Mouse (Mus musculus): Measurements from ENCODE around the gene Mrpl45.

Gene Mrpl45

GRCm38 (mm10) chr11:97333896-97334295 is 18.4 kb downstream of the Mrpl45 start:
- no peak for DNase-seq (ENCODE audit: low read depth)

- no peak for DNase-seq (ENCODE audit: low read depth)
Measured at GRCm38 (mm10) chr11:97334400-97334799, 18.9 kb downstream of the Mrpl45 start.

DNA sequence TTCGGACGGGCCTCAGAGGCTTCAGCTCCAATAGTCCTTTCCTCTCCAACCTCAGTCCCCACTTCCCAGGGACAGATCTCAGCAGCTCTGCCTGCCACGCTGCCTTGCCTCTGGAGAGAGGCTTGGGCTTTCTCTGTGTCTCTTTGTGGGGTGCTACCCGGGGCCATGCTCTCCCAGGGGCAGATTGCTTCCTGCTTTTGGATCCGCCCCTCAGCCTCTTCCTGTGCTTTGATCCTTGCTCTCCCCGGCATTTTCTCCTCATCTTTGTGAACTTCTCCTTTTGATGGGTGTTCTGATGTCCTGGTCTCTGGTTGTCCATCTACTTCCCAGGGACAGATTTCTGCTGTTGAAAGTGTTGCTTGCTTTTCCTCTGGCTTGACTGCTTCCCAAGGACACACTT is 20.7 kb downstream of the Mrpl45 start:
- DNase-seq (ENCODE audit: low read depth) = no peak

DNA sequence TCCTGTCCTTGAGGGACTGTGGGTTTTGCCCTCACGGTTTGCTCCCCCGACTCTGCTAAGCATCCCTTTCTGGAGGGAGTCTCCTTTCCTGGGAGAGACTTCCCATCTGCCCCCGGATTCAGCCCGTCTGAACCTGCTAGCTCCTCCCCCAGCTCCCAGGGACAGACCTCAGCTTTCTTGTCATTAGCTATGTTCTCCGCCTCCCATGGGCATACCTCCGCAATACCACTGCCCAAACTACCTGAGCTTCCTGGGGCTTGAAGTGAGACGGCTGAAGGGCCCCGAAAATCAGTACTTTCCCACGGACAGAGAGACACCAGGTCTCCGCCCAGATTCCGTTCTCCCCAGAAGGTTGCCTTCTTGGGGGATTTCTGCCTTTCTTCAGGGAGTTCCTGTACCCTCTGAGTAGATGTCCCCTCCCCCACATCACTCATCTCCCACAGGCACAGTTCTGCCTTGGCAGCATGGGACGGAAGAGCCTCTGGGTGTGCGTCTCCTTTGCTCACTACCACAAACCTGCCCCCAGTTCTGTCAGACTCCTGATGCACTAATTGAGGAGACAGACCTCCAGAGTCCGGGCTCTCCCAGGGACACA is 21.3 kb downstream of the Mrpl45 start:
- no peak for DNase-seq (ENCODE audit: low read depth)

GRCm38 (mm10) chr11:97337363-97337762 is 21.8 kb downstream of the Mrpl45 start:
- no peak for DNase-seq (ENCODE audit: low read depth)

- DNase-seq (ENCODE audit: low read depth) = no peak
Measured at GRCm38 (mm10) chr11:97338302-97338976, 22.9 kb downstream of the Mrpl45 start.

GRCm38 (mm10) chr11:97338977-97339315 is 23.4 kb downstream of the Mrpl45 start:
- no peak for DNase-seq (ENCODE audit: low read depth)

GRCm38 (mm10) chr11:97343175-97343574 is 27.7 kb downstream of the Mrpl45 start:
- DNase-seq (ENCODE audit: low read depth) = no peak

- no peak for DNase-seq (ENCODE audit: low read depth)
Measured at GRCm38 (mm10) chr11:97343619-97344018, 28.1 kb downstream of the Mrpl45 start.

GRCm38 (mm10) chr11:97345446-97345845 is 29.9 kb downstream of the Mrpl45 start:
- no peak for DNase-seq (ENCODE audit: low read depth)

DNA sequence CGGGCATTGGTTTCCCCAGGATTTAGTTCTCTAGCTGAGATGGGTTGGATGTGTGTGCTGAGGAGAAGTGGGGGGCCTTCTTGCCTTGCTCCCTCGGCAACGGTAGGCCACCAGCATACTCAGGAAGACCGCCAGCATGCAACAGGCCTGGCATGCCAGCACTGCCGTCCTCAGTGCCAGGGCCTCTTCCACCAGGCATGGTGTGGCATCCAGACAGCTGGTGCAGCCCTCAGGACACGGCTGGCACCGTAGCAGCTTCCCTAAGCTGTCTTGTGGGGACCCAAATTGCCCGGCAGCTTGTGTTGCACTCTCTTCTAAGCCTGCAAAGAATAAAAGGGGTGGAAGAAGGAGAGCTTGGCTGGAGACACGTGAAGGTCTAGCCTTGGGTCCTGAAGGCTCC is 30.9 kb downstream of the Mrpl45 start:
- no peak for DNase-seq (ENCODE audit: low read depth)

DNA sequence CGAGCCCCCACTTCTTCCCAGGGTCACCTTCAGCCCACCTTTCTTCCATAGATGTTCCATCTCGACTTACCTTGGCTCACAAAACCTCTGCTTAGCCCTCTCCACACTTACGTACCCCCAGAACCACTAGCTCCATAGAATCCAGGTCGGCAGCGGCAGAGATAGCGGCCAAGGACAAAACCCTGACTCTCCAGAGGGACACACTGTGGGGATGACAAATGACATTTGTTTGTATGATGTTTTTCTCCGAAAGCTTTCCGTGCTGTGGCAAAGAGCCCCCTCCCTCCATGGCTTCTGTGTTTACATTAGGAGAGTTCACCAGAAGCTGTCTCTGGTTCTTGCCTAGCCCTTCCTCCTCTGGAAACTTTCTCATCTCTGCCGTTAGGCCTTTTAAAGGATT is 31.8 kb downstream of the Mrpl45 start:
- DNase-seq (ENCODE audit: low read depth) = no peak

GRCm38 (mm10) chr11:97350035-97350434 is 34.5 kb downstream of the Mrpl45 start:
- peak; percentile 50 for DNase-seq (ENCODE audit: low read depth)

DNA sequence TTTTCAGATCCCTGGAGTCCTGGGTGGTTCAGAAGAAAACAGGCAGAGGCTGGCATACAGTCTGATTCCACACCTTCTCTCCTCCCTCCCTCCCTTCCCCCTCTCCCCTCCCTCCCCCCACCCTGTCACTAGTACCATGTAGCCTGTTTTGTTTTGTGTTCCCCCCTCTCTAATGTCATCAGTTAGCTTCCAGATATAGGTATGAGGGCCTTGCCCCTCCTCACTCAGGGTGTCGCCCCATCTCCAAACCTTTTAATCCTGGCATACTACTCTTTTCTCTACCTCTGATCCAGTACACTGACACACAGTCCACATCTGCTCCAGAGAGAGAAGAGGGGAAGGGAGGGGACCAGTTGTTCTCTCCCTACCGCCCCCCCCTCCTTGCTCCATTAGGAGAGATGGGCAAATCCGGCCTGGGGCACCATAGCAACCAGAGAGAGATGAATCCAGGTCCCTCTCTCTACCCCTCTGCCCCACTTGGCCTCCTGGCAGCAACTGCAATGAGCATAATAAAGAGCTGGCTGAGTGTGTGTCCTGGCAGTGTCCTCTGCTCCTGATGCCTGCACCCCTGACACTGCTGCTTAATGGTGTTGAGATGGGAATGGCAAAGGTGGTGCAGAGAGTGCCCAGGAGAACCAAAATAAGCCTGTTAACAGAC is 36.6 kb downstream of the Mrpl45 start, which contains the start of gene Gpr179:
TSS of gene Gpr179 (minus strand) at position 51 of the 658 bp plus-strand sequence.
- no peak for DNase-seq (ENCODE audit: low read depth)

DNA sequence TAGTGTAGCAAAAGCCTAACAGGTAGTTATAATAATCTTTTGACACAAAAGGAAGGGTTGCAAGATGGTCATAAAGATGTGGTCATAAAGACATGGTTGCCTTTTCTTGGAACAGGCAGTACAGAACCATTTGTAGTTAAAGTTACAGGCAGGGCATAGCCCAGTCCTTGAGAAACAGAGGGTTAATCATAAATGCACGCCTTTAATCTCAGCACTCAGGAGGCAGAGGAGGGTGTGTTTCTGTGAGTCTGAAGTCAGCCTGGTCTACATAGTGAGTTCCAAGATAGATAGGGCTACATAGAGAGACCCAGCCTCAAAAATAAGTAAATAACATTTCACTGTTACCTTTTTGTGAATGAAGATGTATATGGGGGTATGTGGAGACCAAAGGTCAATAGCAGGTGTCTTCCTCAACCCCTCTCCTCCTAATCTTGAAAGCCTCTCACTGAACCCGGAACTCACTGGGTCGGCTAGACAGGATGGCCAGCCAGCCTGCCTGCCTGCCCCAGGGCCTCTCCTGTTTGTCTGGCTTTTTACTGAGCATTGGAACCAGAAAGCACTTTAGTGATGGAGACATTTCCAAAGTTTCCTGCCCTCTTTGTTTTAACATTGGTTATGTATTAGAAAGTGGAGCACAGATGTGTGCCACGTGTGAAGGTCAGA is 37.5 kb downstream of the Mrpl45 start:
- DNase-seq (ENCODE audit: low read depth) = no peak

GRCm38 (mm10) chr11:97354646-97355045 is 39.1 kb downstream of the Mrpl45 start:
- no peak for DNase-seq (ENCODE audit: low read depth)

GRCm38 (mm10) chr11:97355247-97355646 is 39.7 kb downstream of the Mrpl45 start:
- no peak for DNase-seq (ENCODE audit: low read depth)

DNA sequence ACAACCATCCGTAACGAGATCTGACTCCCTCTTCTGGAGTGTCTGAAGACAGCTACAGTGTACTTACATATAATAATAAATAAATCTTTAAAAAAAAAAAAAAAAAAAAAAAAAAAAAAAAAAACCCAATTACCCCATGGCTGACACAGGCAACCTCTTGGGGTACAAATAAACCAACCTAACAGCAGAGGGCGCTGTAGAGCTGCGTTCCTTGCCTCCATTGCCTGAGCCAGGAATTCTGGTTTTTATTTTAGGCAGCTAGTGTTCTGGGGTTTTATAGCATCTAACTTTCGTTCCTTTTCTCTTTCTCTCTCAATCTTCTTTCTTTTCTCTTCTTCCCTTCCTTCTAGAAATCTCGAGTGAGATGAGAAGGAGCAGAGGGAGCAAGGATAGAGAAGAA is 42.1 kb downstream of the Mrpl45 start:
- DNase-seq (ENCODE audit: low read depth) = peak; percentile 83

- peak; percentile 91 for DNase-seq (ENCODE audit: low read depth)
Measured at GRCm38 (mm10) chr11:97361948-97362648, 46.6 kb downstream of the Mrpl45 start, which contains the start of gene Socs7. Gene Socs7 (plus strand): TSS chr11:97362551.

GRCm38 (mm10) chr11:97362649-97362942 is 47.1 kb downstream of the Mrpl45 start:
- DNase-seq (ENCODE audit: low read depth) = no peak

DNA sequence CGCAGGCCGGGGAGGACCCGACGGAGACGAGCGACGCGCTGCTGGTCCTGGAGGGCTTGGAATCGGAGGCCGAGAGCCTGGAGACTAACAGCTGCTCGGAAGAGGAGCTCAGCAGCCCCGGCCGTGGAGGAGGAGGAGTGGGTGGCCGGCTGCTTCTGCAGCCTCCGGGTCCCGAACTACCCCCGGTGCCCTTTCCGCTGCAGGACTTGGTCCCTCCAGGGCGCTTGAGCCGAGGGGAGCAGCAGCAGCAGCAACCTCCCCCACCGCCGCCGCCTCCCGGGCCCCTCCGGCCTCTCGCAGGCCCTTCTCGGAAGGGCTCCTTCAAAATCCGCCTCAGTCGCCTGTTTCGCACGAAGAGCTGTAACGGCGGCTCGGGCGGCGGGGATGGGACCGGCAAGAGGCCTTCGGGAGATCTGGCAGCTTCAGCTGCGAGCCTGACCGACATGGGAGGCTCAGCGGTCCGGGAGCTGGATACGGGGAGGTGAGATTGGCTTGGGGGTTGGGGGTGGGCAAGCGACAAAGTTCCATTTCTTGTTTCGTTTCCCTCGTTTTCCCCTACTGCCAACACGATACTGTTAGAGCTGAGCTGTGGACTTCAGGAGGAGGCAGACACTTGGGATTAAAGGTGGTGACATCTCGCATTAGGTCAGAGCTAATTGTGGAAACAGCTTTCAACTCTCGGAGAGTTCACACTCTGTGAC is 47.6 kb downstream of the Mrpl45 start:
- DNase-seq (ENCODE audit: low read depth) = peak; percentile 53

- DNase-seq (ENCODE audit: low read depth) = no peak
Measured at GRCm38 (mm10) chr11:97363644-97363995, 48.1 kb downstream of the Mrpl45 start.

Measured in 416B (cell line).